Mouse (Mus musculus) ES-E14 (cell line): ENCODE results near the gene Gm11007. TPM values are rescaled to one million over a fixed set of nuclear protein-coding genes. Genes with fewer than 3 reads are reported as not detected.
"Not testable (repeated sequence)": the region's sequence is repeated elsewhere in the genome, so short reads cannot be mapped to it uniquely, and the experiment has no call there.

Source experiments
- DNase-seq: peaks from one replicate; pipeline ENCODE4 v3.0.0-alpha.2; 2013; ENCODE audit warnings: low read depth, low spot score
- H3K27ac ChIP-seq: 2 replicates; pipeline ENCODE4 v1.5.1; 2012; ENCODE audit warnings: low read depth, mild to moderate bottlenecking, low read length, moderate library complexity, mixed read lengths; ENCODE audit not compliant: poor library complexity, insufficient read depth, severe bottlenecking
- H3K36me3 ChIP-seq: 2 replicates; pipeline ENCODE4 v1.6.1; 2012; ENCODE audit warnings: mild to moderate bottlenecking, low read length, moderate library complexity, mixed read lengths; ENCODE audit not compliant: control insufficient read depth, poor library complexity, insufficient read depth, severe bottlenecking
- H3K4me1 ChIP-seq, 2 experiments: fragments of 150-350 bp in 1 of 2; sonication (generic) in 1 of 2; 2 replicates each; pipeline ENCODE4 v1.6.1; 2012; ENCODE audit warnings: low read length in 2 of 2, mild to moderate bottlenecking in 1 of 2, mixed read lengths in 1 of 2; ENCODE audit not compliant: control insufficient read depth in 2 of 2, insufficient read depth in 2 of 2, poor library complexity in 1 of 2
- H3K4me3 ChIP-seq, 2 experiments: fragments of 150-350 bp in 1 of 2; sonication (generic) in 1 of 2; 2 replicates each; pipeline ENCODE4 v1.5.1; 2012; ENCODE audit warnings: low read length in 2 of 2, low read depth in 1 of 2, mild to moderate bottlenecking in 1 of 2, mixed read lengths in 1 of 2; ENCODE audit not compliant: insufficient read depth in 1 of 2, poor library complexity in 1 of 2, severe bottlenecking in 1 of 2
- H3K9ac ChIP-seq: 2 replicates; pipeline ENCODE4 v1.6.1; 2012; ENCODE audit warnings: low read depth, mild to moderate bottlenecking, low read length, mixed read lengths; ENCODE audit not compliant: poor library complexity, insufficient read depth, severe bottlenecking
- H3K9me3 ChIP-seq: fragments of 150-350 bp; sonication (generic); 2 replicates; pipeline ENCODE4 v1.6.1; 2012; ENCODE audit warnings: low read depth, mild to moderate bottlenecking, low read length; ENCODE audit not compliant: control insufficient read depth, insufficient read depth
- in situ Hi-C, 2 experiments: fragments of 600-800 bp; cut with MboI; formaldehyde crosslinking; loops; one replicate each; pipeline ENCODE4 v1.15.1; 2025; ENCODE audit warnings: low sequenced_read_pairs in 2 of 2, inconsistent platforms in 1 of 2; ENCODE audit not compliant: unreplicated experiment in 2 of 2
- total RNA-seq: library from RNA; depleted of rRNA; stranded (reverse); fragments of 300-350 nt; gene quantifications from 2 replicates; pipeline ENCODE4 v1.2.3, GENCODE M21; 2012; rRNA removed

The Gm11007 gene
- not detected in 2 replicates for total RNA-seq

GRCm38 (mm10) chr2:175643678-175644077 lies at the start of gene Gm11007:
TSS of gene Gm11007 (plus strand) at chr2:175643978.
- not testable (repeated sequence) for H3K27ac ChIP-seq

More at GRCm38 (mm10) chr2:175643678-175644077, at the start of gene Gm11007:
- H3K9me3 ChIP-seq, H3K36me3 ChIP-seq, H3K4me1 ChIP-seq, DNase-seq, H3K9ac ChIP-seq, H3K4me3 ChIP-seq, in situ Hi-C loops: not testable (repeated sequence)

Other genes starting within 250 kb of the Gm11007 start
- 12.1 and 16.2 TPM in 2 replicates for gene Gm4724, start 208.2 kb upstream of the Gm11007 start, total RNA-seq
- 2.8 and 9.2 TPM in 2 replicates for gene Zfp965, start 174.0 kb upstream of the Gm11007 start, total RNA-seq
- gene Zfp969, start 59.7 kb downstream of the Gm11007 start, total RNA-seq, result not detected in 2 replicates
- not detected in 2 replicates for gene Gm2007, start 97.6 kb downstream of the Gm11007 start, total RNA-seq
- gene Gm14288, start 157.1 kb downstream of the Gm11007 start, total RNA-seq, result 13.7 and 14.3 TPM in 2 replicates
- 7.0 and 11.1 TPM in 2 replicates for gene Gm6710, start 225.2 kb downstream of the Gm11007 start, total RNA-seq